Mouse (Mus musculus) adrenal gland, adult (tissue): ENCODE measurements at regions not wholly inside any gene's neighbourhood (a gene's known extent, or its start where the extent isn't known, plus 50 kb on each side); places are given as distances from the start of the nearest gene placed in this dataset.

Experiments
- DNase-seq, 2 experiments: peaks; one replicate each; pipeline ENCODE4 v3.0.0; 2022 to 2023; ENCODE audit warnings: low spot score in 1 of 2; ENCODE audit not compliant: inconsistent age in 2 of 2

GRCm38 (mm10) chr2:160207226-160207625 is 126.7 kb downstream of the Gm826 start:
- DNase-seq = no peak

GRCm38 (mm10) chr2:160192661-160193060 is 141.3 kb downstream of the Gm826 start:
- no peak for DNase-seq

- no peak for DNase-seq
These were observed 147.9 kb downstream of the Gm826 start for GRCm38 (mm10) chr2:160186106-160186505.

GRCm38 (mm10) chr2:160170975-160171515 is 162.9 kb downstream of the Gm826 start:
- DNase-seq = peak; percentile 28 to 71

GRCm38 (mm10) chr2:160158599-160159261 is 175.2 kb downstream of the Gm826 start:
- no peak for DNase-seq

- no peak for DNase-seq
These were observed 180.2 kb downstream of the Gm826 start for GRCm38 (mm10) chr2:160153781-160154180.

- DNase-seq = no peak
These were observed 181.9 kb downstream of the Gm826 start for GRCm38 (mm10) chr2:160152101-160152500.

- DNase-seq = no peak
These were observed 185.0 kb downstream of the Gm826 start for GRCm38 (mm10) chr2:160148936-160149335.

GRCm38 (mm10) chr2:160148516-160148915 is 185.4 kb downstream of the Gm826 start:
- no peak for DNase-seq

- DNase-seq = no peak
These were observed 185.9 kb downstream of the Gm826 start for GRCm38 (mm10) chr2:160148031-160148430.

- DNase-seq = peak; percentile 26 to 72
These were observed 193.7 kb downstream of the Gm826 start for GRCm38 (mm10) chr2:160140166-160140740.

- DNase-seq = no peak
These were observed 195.9 kb downstream of the Gm826 start for GRCm38 (mm10) chr2:160138091-160138490.

GRCm38 (mm10) chr2:160131797-160132196 is 202.2 kb downstream of the Gm826 start:
- DNase-seq = no peak

- DNase-seq = no peak
These were observed 202.6 kb downstream of the Gm826 start for GRCm38 (mm10) chr2:160131386-160131785.

- no peak for DNase-seq
These were observed 216.8 kb downstream of the Gm826 start for GRCm38 (mm10) chr2:160117148-160117547.

GRCm38 (mm10) chr2:160111176-160111692 is 222.7 kb downstream of the Gm826 start:
- no peak for DNase-seq

GRCm38 (mm10) chr2:160093078-160093477 is 240.9 kb downstream of the Gm826 start:
- peak in 1 of 2 experiments; percentile 14 for DNase-seq

GRCm38 (mm10) chr2:160085999-160086398 is 248.0 kb downstream of the Gm826 start:
- peak in 1 of 2 experiments; percentile 40 for DNase-seq

GRCm38 (mm10) chr2:160083674-160084073 is 250.3 kb downstream of the Gm826 start:
- no peak for DNase-seq

- no peak for DNase-seq
These were observed 251.8 kb downstream of the Gm826 start for GRCm38 (mm10) chr2:160082106-160082653.

GRCm38 (mm10) chr2:160075694-160076093 is 258.3 kb downstream of the Gm826 start:
- peak in 1 of 2 experiments; percentile 11 for DNase-seq

- DNase-seq = peak in 1 of 2 experiments; percentile 63
These were observed 263.5 kb downstream of the Gm826 start for GRCm38 (mm10) chr2:160070441-160070840.
